Mouse (Mus musculus) embryonic facial prominence, embryonic 10.5 days (tissue): ENCODE data around the gene Ube2i. TPM values are rescaled to one million over a fixed set of nuclear protein-coding genes. Genes with fewer than 3 reads are reported as not detected.

ENCODE experiments used
- DNase-seq: peaks from one replicate; pipeline ENCODE4 v3.0.0-alpha.2; 2017; ENCODE audit warnings: low spot score
- H3K27ac ChIP-seq: fragments of 300-500 bp; sonication (generic); replicated peaks from 2 replicates; pipeline ENCODE4 v1.5.1; 2016; ENCODE audit warnings: mild to moderate bottlenecking
- H3K27me3 ChIP-seq: fragments of 300-500 bp; sonication (generic); replicated peaks from 2 replicates; pipeline ENCODE4 v1.6.1; 2016; ENCODE audit warnings: low read depth, mild to moderate bottlenecking; ENCODE audit not compliant: poor library complexity, severe bottlenecking
- H3K36me3 ChIP-seq: fragments of 300-500 bp; sonication (generic); replicated peaks from 2 replicates; pipeline ENCODE4 v1.6.1; 2016; ENCODE audit warnings: mild to moderate bottlenecking, moderate library complexity
- H3K4me1 ChIP-seq: fragments of 300-500 bp; sonication (generic); 2 replicates; pipeline ENCODE4 v1.6.1; 2016
- H3K4me3 ChIP-seq: fragments of 300-500 bp; sonication (generic); 2 replicates; pipeline ENCODE4 v1.5.1; 2016; ENCODE audit warnings: mild to moderate bottlenecking, moderate library complexity
- H3K9me3 ChIP-seq: fragments of 300-500 bp; sonication (generic); 2 replicates; pipeline ENCODE4 v1.6.1; 2016; ENCODE audit warnings: mild to moderate bottlenecking
- WGBS: fragments of 180-500 bp; shearing (Covaris S2); methylation state at CpG from one replicate; pipeline ENCODE4 v1.1.7; 2016; 5-methylcytosine and 5-hydroxymethylcytosine counted together
- polyA plus RNA-seq: library from polyadenylated mRNA; unstranded; fragments of >200 nt; fragmentation: Nextera tagmentation; extraction: Ambion mirVana; gene quantifications from 2 replicates; pipeline ENCODE4 v1.2.1, GENCODE M21; 2016

Ube2i gene
- polyA plus RNA-seq = 952 and 961 TPM in 2 replicates

DNA sequence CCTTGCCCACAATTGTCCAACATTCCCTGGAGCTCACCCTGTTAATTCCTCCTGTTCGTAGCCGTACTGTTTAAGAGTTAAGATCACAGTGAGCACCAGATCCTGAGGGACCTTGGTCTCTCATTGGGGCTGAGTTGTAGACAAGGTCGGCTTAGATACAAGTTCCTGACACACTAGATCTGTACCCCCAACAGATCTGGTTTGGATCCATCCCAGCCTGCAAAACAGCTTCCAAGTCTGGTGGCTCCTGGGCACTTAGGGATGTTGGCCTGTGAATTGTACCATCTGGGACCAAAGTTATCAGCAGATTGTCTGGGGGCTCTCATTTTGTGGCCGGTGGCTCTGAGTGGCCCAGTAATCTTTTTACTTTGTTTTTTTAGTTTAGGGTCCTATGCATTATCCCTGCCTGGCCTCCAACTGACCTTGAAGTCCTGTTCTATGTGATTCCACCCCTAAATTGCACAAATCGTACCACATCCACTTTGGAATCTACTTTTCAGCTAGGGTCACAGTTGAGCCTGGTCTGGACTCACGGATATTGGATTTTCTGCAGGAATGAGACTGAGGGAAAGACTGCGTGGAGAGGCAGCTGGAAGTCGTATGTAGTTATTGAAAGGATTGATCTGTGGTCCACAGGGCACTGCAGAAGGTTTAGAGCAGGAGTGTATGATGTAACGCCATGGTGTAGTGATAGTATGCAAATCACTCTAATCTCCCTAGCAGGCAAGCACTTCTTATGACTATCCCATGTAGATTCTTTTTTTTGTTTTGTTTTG, at the start of gene Ube2i:
TSS of gene Ube2i (minus strand) at position 52 of the 776 bp plus-strand sequence.
- H3K36me3 ChIP-seq = peaks cover 24% of the 10 kb centered on the region
- DNase-seq = no peak
- no peaks in the 10 kb centered on the region for H3K9me3 ChIP-seq
- peaks cover 33% of the 10 kb centered on the region for H3K4me1 ChIP-seq
- peak within 1 kb of the TSS; percentile 99 for H3K27ac ChIP-seq
- peak within 1 kb of the TSS; percentile 92 for H3K4me3 ChIP-seq
- WGBS = 86% methylated on average over 9 of the region's 9 CpGs
- H3K27me3 ChIP-seq = no peaks in the 10 kb centered on the region

DNA sequence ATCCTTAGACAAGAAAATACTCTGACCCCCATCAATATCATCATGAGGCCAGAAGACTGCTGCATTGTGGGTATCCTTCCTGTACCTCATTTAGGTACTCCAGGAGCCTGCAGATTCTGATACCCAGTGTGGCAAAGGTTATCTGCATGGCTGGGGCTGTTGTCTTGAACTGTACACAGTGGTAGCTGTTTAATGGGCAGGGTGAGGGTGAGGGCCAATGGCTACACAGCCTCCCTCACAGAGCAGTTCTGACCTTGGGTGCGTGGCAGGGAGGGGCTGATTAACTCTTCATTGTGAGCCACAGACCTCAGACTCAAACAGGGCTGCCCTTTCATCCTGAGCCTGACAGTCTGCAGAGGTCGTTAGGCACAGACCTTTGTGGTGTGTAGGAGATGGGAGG, 48.5 kb upstream of the Ube2i start:
- WGBS = 15% methylated on average over 2 of the region's 2 CpGs
- H3K4me3 ChIP-seq = no peak overlapping the region
- peaks cover 12% of the 10 kb centered on the region for H3K4me1 ChIP-seq
- H3K27me3 ChIP-seq = no peaks in the 10 kb centered on the region; the same call in 1 of the 2 replicates
- H3K9me3 ChIP-seq = no peaks in the 10 kb centered on the region
- H3K27ac ChIP-seq = no peak overlapping the region
- H3K36me3 ChIP-seq = no peaks in the 10 kb centered on the region
- DNase-seq = no peak

DNA sequence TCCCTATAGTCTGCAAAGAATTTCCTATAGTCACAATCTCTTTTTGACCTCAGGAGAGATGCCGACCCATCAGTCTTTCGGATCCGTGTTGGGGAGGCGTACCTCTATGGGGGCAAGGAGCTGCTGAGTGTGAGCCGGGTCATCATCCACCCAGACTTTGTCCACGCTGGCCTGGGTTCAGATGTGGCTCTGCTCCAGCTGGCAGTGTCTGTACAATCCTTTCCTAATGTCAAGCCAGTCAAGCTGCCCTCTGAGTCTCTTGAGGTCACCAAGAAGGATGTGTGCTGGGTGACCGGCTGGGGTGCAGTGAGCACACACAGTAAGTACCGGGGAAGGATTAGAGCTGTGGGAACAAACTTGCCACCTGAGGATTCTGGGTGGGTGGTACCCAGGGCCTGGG, 46.4 kb upstream of the Ube2i start:
- no peaks in the 10 kb centered on the region for H3K36me3 ChIP-seq
- peaks cover 12% of the 10 kb centered on the region for H3K4me1 ChIP-seq
- no peak overlapping the region for H3K27ac ChIP-seq
- H3K9me3 ChIP-seq = no peaks in the 10 kb centered on the region
- H3K27me3 ChIP-seq = no peaks in the 10 kb centered on the region; the same call in 1 of the 2 replicates
- H3K4me3 ChIP-seq = no peak overlapping the region
- 90% methylated on average over 8 of the region's 8 CpGs for WGBS
- DNase-seq = no peak

DNA sequence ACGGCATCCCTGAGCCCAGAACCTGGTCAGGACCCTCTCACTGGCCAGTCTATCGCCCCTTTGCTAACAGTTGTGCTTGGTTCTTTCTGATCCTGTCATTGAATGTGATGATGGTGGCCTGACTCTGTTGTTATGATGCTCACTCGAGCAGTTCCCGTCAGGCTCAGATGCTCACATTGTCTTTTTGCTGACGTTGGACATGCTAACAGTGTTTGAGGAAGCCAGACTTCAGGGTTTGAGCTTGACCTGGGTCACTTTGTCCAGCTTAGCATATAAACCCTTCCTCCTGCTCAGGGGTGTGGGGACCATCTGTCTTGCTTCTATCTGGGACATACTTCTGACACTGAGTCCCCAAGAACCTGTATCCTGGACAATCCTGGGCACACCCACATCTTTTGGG, 43.9 kb upstream of the Ube2i start, which contains the start of gene Prss29:
TSS of gene Prss29 (plus strand) at position 301 of the 400 bp plus-strand sequence.
- 82% methylated on average over 5 of the region's 5 CpGs for WGBS
- H3K27ac ChIP-seq = no peak within 1 kb of the TSS
- H3K4me1 ChIP-seq = peaks cover 12% of the 10 kb centered on the region
- no peak for DNase-seq
- H3K4me3 ChIP-seq = no peak within 1 kb of the TSS
- no peaks in the 10 kb centered on the region for H3K9me3 ChIP-seq
- H3K27me3 ChIP-seq = no peaks in the 10 kb centered on the region
- H3K36me3 ChIP-seq = no peaks in the 10 kb centered on the region

DNA sequence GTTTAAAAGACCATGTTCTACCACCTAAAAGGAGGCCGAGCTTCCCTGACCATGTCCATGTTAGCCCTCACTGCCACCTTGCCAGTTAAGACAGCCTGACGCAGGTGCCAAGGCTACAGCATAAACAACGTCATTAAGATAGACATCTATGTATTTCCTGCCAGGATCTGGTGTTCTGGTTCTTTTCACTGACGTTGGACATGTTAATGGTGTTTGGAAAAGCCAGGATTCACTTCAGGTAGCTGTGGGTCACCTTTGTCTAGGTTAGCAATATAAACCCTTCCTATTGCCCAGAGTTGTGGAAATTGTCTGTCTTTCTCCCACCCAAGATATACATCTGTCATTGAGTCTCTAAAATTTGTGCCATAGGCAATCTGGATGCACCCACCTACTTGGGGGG, 33.9 kb upstream of the Ube2i start, which contains the start of gene Prss28:
TSS of gene Prss28 (plus strand) at position 301 of the 400 bp plus-strand sequence.
- no peak within 1 kb of the TSS for H3K4me3 ChIP-seq
- DNase-seq = no peak
- no peaks in the 10 kb centered on the region for H3K4me1 ChIP-seq
- H3K9me3 ChIP-seq = no peaks in the 10 kb centered on the region
- no peak within 1 kb of the TSS for H3K27ac ChIP-seq
- H3K36me3 ChIP-seq = no peaks in the 10 kb centered on the region
- 0 out of 2 replicates have a peak, but pooled peaks cover 5% of the 10 kb centered on the region for H3K27me3 ChIP-seq
- 84% methylated on average over 4 of the region's 4 CpGs for WGBS

DNA sequence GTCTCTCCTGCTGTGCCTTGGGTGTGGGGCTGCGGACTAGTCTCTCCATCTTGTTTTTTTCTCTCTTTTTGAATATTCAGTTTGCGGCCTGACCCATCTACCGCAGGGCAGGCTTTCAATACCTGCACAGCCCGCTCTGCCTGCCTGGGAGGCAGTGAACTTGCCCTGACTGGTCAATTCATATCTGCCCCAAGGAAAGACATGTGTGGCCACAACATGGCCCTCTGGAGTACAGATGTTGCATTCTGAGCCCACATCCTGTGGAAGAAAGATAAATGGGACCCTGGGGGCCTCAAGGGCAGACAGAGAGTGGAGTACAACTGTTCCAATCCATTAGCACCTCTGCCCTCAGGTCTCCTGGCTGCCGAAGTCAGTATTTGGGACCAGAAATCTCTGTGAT, 23.7 kb upstream of the Ube2i start, which contains the start of gene Prss34:
TSS of gene Prss34 (plus strand) at position 301 of the 400 bp plus-strand sequence.
- WGBS = 87% methylated on average over 5 of the region's 5 CpGs
- Histone ChIP-seq H3K27ac (no peak within 1 kb of the TSS), H3K4me1 (0 out of 2 replicates have a peak, but pooled peaks cover 6% of the 10 kb centered on the region), H3K36me3 (no peaks in the 10 kb centered on the region), H3K4me3 (no peak within 1 kb of the TSS), H3K27me3 (no peaks in the 10 kb centered on the region), H3K9me3 (no peaks in the 10 kb centered on the region)
- DNase-seq = no peak

DNA sequence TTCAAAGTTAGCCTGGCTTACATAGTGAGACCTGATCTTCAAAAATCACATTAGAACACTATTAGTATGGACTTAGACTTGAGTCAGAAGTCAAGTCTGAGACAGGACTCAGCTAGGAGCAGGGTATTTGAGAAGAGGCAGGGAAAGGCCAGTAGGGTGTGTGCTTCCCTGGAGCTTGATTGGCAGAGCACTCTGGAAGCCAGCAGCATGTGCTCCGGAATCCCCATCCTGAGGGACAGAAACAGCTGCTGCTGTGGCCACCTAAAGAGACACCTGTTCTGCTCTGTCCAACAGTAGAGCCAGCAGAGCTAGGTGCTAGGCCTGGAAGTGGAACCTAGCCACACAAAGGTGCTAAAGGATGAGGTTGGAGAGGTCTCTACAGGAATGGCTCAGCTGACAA, 19.7 kb upstream of the Ube2i start:
- WGBS = 52% methylated on average over 1 of the region's 1 CpGs
- H3K9me3 ChIP-seq = no peaks in the 10 kb centered on the region
- DNase-seq = no peak
- H3K4me3 ChIP-seq = no peak overlapping the region
- H3K27ac ChIP-seq = no peak overlapping the region
- H3K27me3 ChIP-seq = no peaks in the 10 kb centered on the region
- 0 out of 2 replicates have a peak, but pooled peaks cover 6% of the 10 kb centered on the region for H3K4me1 ChIP-seq
- H3K36me3 ChIP-seq = no peaks in the 10 kb centered on the region

DNA sequence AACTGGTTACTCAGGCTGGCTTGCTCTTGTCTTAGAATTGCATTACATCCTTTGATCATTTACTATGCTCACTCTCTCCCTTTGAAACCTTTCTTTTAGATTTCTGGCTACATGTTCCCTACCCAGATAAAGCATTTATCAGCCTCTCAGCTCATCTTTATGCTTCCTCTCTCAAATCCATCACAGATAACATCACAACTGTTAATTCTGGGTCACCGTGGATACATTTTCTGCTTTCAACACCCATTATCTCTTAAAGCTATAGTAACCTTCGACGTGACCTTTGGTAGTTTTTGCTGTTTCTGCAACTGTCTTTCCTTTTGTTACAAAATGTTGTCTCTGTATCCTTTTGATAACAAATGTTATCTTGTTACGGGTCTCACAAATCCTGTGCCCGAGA, 19.1 kb upstream of the Ube2i start:
- Histone ChIP-seq H3K9me3 (no peaks in the 10 kb centered on the region), H3K36me3 (no peaks in the 10 kb centered on the region), H3K4me3 (no peak overlapping the region), H3K27ac (no peak overlapping the region), H3K4me1 (0 out of 2 replicates have a peak, but pooled peaks cover 3% of the 10 kb centered on the region), H3K27me3 (no peaks in the 10 kb centered on the region)
- WGBS = 83% methylated on average over 5 of the region's 5 CpGs
- no peak for DNase-seq

DNA sequence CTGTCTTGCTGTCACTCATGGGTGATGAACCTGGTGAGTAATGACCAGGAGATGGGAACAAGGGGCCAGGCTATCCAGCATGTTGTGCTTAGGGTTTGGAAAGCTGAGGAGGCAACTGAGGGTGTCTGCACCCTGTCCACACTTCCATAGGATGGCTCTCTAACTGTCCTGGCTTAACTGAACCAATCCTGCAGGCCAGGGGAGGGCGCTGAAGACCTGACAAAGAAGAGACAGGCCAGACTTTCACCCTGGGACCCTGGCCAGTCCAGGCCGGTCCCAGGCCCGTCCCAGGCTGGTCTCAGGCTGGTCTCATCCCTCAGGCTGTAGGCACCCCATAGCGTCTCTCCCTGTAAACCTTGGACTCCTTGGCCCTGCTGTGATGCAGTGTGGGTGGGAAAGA, 16.0 kb upstream of the Ube2i start:
- Histone ChIP-seq H3K4me1 (no peaks in the 10 kb centered on the region), H3K4me3 (no peak overlapping the region), H3K36me3 (no peaks in the 10 kb centered on the region), H3K27ac (no peak overlapping the region), H3K27me3 (no peaks in the 10 kb centered on the region), H3K9me3 (no peaks in the 10 kb centered on the region)
- WGBS = 30% methylated on average over 4 of the region's 4 CpGs
- no peak for DNase-seq

DNA sequence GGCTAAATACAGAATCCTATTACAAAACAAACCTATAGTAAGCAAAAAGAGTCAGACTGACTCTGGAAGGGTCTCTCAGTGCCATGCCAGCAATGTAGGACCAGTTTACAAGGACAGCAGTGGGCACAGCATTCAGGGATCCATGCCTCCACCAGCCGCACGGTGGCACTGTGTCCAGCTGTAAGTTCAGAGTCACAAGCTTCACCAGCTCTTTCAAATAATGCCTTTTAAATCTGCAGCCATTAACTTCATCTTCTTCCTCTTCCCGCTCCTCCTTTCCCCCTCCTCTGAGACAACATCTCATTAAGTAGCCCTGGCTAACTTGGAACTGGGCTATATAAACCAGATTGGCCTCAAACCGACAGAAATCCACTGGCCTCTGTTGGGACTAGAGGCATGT, 14.4 kb upstream of the Ube2i start:
- Histone ChIP-seq H3K36me3 (no peaks in the 10 kb centered on the region), H3K4me3 (no peak overlapping the region), H3K4me1 (no peaks in the 10 kb centered on the region), H3K27me3 (no peaks in the 10 kb centered on the region), H3K9me3 (no peaks in the 10 kb centered on the region), H3K27ac (no peak overlapping the region)
- peak; percentile 59 for DNase-seq
- 30% methylated on average over 4 of the region's 4 CpGs for WGBS

DNA sequence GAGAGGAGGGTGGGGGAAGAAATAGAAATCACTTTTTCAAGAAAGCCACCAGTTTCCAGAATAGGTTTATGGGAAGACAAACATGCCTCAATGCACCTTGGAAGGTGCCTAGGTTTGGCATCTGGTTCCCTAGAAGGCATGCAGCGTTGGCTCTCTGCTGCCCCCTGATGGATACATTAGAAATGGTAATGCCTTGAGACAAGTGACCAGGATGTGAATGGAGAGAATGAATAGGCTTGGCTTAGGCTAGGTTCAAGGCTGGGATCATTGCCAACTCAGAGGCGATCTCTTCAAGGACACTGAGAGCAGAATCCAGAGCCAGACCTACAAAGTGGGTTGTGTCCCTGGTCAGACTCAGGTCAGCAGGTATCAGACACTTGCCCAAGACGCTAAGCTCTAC, 10.6 kb upstream of the Ube2i start:
- H3K4me3 ChIP-seq = no peak overlapping the region
- H3K4me1 ChIP-seq = no peaks in the 10 kb centered on the region
- no peaks in the 10 kb centered on the region for H3K9me3 ChIP-seq

DNA sequence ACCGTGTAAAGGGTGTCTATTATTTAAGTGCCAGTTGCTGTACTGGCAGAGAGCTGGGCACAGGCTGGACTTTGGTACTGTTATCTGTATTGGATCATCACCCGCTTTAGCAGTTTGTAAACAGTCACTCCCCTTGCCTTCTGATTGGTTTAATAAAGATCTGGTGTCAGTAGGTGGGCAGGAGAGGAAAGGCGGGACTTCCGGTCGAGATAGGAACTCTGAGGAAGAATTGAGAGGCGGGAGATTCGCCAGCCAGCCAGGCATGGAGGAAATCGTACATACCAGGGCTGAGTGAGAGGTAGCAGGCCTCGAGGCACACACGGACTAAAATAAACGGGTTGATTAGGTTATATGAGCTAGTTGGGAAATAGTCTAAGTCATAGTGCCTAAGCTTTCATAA, 7.7 kb upstream of the Ube2i start:
- H3K9me3 ChIP-seq = no peaks in the 10 kb centered on the region
- no peaks in the 10 kb centered on the region for H3K36me3 ChIP-seq
- WGBS = 45% methylated on average over 11 of the region's 11 CpGs

More for the DNA sequence above, 10.6 kb upstream of the Ube2i start:
- Histone ChIP-seq H3K36me3 (no peaks in the 10 kb centered on the region), H3K27me3 (no peaks in the 10 kb centered on the region), H3K27ac (no peak overlapping the region)
- peak; percentile 66 for DNase-seq
- whole genome bisulfite sequencing = 20% methylated on average over 3 of the region's 3 CpGs

DNA sequence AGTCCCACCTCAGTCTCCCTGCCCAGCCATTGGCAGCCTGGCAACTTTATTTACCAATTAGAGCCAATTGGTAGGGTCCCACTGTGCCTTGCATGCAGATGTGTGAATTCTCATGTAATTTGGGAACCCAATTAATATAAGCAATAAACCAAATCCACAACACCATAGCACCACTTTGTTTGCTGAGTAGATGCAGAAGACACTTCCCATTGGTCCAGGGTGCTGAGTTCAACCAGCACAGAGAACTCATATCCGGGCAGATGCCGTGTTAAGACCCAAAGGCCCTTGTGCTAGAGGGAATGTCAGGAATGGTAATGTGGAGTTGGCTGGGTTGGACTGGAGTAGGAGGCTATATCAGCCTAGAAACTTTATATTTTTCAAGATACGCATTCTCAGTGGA, 1.4 kb upstream of the Ube2i start:
- 89% methylated on average over 3 of the region's 3 CpGs for WGBS

More for the DNA sequence above, 7.7 kb upstream of the Ube2i start:
- no peak overlapping the region for H3K4me3 ChIP-seq
- no peak overlapping the region for H3K27ac ChIP-seq
- H3K4me1 ChIP-seq = no peaks in the 10 kb centered on the region
- no peak for DNase-seq
- no peaks in the 10 kb centered on the region for H3K27me3 ChIP-seq

More for the DNA sequence above, 1.4 kb upstream of the Ube2i start:
- Histone ChIP-seq H3K27ac (no peak overlapping the region), H3K4me1 (peaks cover 25% of the 10 kb centered on the region), H3K9me3 (no peaks in the 10 kb centered on the region), H3K4me3 (no peak overlapping the region), H3K36me3 (peaks cover 14% of the 10 kb centered on the region), H3K27me3 (no peaks in the 10 kb centered on the region)
- no peak for DNase-seq
